Mouse (Mus musculus) retina, adult 2 months (tissue): ENCODE measurements around the gene Rab28.

Source experiments
- DNase-seq: peaks from one replicate; pipeline ENCODE4 v3.0.0-alpha.2; 2012; ENCODE audit warnings: low read depth, low spot score

Rab28 gene

DNA sequence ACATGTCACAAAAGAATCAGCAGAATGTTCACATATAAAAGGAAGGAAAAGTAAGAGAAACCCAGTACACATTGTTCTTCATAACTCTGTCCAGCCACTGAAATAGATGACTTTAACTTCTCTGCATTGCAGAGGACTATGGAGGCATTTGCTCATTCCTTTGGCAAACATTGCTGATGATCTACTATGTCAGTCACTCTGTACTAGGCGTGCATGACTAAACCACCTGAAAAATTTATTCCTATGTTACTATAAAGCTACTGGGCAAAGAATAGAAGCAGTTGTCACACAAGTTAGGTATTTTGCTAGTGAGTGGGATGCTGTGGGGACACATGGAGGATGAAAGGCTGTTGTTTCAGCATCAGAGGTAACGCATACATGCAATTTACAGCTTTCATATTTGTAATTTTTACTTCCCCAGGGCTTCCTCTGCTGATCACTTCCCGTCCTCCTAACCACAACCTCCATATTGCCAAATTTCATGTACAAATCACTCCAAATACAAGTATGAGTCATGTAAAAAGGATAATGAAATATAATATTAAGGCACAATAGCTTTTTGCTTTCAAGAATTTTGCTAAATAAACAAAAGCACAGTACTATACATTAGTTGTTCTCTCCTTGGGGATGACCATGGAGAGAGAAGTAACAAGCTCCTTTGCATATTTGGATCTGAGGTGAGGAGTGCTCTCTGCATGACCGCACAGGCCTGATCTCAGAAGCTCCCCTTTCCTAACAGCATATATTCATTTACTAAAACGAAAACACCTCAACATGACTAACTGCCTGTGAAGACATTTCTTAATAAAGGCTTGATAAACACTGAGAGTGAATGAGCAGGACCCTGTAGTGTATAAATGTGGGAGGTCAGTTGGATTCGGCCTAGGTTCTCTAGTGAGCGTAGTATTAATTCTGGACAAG is 80.5 kb downstream of the Rab28 start:
- DNase-seq: no peak

DNA sequence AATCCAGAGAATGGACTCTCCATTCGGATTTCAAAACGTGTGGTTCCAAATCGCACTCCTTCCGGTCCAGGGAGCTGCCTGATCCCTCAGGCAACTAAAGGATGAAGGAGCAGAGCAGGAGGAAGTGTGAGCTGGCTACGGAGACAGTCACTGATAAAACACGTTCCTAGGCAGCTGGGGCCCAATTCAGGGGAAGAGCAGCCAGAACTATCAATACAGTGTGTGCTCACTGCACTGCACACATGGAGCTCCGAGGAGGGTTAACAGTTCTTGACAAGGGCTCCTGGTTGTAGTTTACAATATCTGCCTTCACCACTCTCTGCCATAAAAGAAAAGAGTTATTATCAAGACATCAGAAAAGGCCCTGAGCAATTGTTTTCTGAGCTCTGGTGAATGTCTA is 82.4 kb downstream of the Rab28 start:
- no peak for DNase-seq

DNA sequence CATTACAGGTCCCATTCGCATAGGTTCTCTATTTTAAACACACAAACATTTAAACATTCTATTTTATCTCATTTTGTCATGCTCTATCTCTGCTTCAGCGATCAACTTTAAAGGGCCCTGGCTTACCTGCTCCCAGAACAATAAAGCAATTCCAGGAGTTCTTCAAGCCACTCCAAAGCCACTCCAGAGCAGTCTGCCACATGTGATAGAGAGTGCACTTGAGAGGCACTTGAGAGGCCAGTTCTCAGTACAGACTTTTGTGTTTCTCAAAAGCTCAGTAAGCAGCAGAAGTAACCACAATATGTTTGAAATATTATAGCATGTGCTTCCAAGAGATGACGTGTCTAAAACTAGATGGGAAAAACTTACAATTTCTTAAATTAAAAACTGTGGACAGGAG is 86.2 kb downstream of the Rab28 start:
- no peak for DNase-seq

DNA sequence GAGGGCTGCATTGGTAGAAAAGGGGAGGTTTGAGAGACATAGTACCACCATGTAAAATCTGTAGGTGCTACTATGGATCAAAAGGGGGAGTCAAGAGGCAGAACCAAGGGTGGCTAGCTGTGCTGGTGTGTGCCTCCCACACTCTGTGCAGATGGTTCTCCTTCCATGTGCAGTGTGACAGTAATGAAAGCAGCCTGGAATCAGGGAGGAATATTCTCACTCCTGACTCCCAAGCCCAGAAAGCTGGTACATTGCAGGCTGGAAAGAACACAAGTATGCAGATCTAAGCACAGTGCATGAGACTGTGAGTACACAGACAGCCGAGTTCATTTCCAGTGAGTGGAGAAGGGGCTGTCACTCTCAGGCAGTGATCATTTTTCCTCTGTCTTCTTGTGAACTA is 89.0 kb downstream of the Rab28 start:
- DNase-seq: no peak

DNA sequence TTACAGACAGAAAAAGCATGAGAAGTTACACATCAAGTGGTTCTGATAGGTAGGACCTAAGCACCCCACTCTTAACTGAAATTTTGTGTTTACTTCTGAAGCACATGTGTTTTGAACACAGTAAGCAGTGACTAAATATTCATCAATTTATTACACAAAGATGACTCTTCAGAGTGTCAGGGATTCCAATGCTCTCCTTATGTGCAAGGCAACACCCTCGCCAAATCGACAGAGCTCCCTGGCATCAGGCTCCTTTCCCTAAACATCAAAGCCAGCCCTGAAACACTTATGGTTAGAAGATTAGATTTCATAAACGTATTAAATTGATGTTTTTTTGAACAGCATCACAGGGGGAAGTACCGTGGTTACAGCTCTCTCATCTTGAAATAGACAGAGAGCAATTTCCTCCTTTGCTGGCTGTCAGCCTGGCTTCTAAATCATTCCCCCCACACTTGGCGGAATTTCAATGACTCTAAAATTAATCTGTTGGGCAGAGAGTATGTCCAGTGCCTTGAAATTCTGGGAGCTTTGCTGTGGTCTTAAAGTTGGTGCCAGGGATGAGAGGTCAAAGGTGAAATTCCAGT is 97.4 kb downstream of the Rab28 start:
- no peak for DNase-seq

DNA sequence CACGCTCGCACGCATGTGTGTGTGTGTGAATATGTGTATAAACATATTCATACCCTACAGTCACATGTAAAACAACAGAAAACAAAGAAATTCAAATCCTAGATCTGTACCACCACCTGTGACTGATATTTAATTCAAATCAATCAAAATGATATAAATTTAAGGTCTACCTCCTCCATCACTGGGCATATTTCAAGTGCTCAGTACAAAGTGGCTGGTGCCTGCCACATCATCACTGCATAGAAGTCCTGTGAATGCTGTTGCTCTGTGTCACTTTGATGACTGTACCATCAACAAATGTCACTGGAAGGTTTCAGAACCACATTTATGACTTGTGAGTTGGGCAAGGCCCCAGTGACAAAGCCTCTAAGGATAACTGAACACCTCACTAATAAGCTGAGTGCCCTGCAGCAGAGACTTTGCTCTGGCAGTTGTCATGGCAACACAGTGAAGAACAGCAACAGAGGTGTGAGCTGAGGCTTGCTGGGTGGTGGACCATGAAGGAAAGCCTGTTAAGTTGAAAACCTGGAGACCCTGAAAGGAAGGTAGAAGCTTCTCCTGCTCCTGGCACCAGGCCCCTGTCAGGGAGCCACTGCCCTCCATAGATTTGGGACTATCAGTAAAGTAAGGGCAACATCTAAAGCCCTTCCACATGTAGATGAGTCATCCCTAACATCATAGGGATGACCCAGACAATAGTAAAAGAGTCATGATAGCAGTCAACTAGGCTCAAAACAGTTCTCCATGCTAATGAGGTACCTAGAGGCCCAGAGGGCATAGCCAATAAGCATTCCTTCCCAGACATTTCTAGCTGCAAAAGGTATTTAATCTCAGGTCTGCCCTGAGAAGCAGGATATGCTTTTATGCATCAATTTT is 111.5 kb downstream of the Rab28 start:
- DNase-seq: no peak

DNA sequence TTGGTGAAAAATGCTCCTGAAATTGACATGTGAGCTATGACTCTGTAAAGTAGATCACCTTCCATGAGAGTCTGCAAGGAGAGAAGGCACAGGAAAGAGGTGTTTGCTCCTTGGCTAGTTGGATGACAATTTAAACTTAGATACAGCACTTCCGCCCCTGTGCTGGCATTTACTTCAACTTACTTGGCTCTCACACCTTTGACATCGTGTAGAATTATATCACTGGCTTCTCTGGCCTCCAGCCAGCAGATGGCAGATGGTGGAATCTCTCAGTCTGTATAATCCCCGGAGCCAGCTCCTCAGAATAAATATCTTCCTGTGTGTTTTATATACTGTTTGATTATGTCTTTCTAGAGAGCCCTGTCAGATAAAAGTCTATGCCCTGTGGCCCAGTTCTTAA is 112.8 kb downstream of the Rab28 start:
- peak; percentile 9 for DNase-seq

DNA sequence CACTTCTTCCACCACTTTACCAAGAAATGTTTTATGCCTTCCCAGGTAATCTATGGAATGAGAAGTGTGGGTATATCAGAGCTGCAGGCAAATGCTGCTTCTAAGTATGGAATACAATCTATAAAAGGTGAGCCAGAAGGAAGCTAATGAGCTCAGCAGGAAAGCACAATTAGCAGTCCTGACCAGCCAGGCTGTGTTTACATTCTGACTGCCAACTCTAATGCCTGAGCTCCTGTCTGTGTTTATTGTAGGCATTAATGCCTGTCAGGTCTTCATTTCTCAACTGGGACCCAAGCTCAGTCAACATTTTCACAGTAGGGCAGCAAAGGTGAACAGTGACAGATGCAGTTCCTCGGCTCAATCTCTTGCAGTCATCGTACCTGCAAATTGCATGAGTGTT is 129.9 kb downstream of the Rab28 start:
- no peak for DNase-seq
